Mouse (Mus musculus) embryonic stem cell, embryonic (primary cell): ENCODE results near the gene Pax6.

Experiments used
- CTCF ChIA-PET, 4 experiments: fragments of 300-600 bp in 2 of 4; fragments of 350-600 bp in 2 of 4; sonication (Branson Sonifier 250); formaldehyde crosslinking; loops; one replicate each; lab custom pipeline; 2022; ENCODE audit warnings: inconsistent platforms in 2 of 4; lab: Charles Lee
- POLR2A ChIA-PET, 4 experiments: fragments of 300-600 bp in 2 of 4; fragments of 350-600 bp in 2 of 4; sonication (Branson Sonifier 250); formaldehyde crosslinking; loops; one replicate each; lab custom pipeline; 2022; ENCODE audit warnings: antibody characterized with exemption in 4 of 4, inconsistent platforms in 1 of 4; lab: Charles Lee

The Pax6 gene

DNA sequence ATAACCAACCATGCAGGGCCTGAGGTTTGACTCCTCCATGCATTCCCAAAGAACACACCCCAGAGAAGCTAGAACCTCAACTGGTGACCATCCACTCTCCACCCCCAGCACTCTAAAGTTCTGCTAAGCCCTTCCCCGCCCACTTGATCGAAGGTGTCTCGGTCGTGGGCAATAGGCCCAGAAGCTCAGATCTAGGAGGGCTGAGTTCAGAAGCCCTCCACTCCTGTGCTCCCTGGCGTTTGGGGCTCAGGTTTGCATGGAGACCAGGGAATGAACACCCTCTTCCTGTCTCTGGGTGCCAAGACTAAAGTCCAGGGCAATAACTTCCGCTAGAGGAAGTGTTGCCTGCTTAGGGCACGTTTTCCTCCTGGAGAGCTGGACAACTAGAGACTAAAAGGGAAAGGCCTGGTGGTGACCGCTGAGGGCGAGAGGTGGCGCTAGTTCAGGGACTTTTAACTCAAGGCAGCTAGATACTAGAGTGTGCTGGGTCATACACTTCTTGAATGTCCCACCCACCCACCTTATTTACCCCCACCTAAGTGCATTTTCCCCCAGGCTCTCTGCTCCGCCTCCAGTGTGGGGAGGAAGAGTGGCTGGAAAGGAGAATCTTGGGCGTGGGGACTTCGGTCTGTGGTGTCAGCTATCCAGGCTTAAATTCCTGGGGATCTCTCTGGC, 18.8 kb downstream of the Pax6 start:
- POLR2A ChIA-PET, result interaction anchor here (0.5 to 3.6 kb wide), 12 partner anchors 9 to 671 kb away, joined by 3 to 25 read pairs (median 3); partner anchors contain the start of genes Eif3m (in 1 of the 4), Elp4 (in 1 of the 4) and Immp1l (in 1 of the 4)
- CTCF ChIA-PET, result interaction anchor here (0.6 to 2.6 kb wide), 14 partner anchors 10 to 394 kb away, joined by 3 to 20 read pairs (median 4); no protein-coding TSS in a partner anchor

DNA sequence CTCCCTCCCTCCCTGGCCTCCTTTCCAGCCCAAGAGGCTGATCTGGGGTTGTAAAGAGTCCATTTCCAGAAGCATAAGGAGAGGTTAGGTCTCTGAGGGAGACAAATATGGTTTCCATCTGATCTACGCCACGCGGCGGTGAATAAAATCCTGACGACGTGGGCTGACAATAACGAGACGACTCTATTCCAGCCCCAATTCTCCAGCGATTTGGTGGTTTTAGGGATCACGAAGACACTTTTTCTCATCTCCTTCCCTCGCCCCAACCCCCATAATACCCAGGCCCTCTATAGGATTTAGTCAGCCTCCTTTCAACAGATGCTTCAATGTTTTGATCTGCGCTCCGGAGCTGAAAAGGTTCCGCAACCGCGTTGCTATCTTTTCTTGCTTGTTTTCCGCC, 19.3 kb downstream of the Pax6 start:
- ChIA-PET POLR2A (interaction anchor here (0.5 to 3.6 kb wide), 11 partner anchors 10 to 686 kb away, joined by 3 to 25 read pairs (median 3); partner anchors contain the start of genes Eif3m (in 1 of the 4), Elp4 (in 1 of the 4), Immp1l (in 1 of the 4) and Pax6 (in 1 of the 4)), CTCF (interaction anchor here (0.6 to 2.6 kb wide), 10 partner anchors 10 to 394 kb away, joined by 3 to 20 read pairs (median 4); no protein-coding TSS in a partner anchor)

GRCm38 (mm10) chr2:105688436-105689303, 20.0 kb downstream of the Pax6 start:
- CTCF ChIA-PET, result interaction anchor here (0.6 to 2.6 kb wide), 8 partner anchors 11 to 393 kb away, joined by 3 to 20 read pairs (median 4); no protein-coding TSS in a partner anchor
- POLR2A ChIA-PET, result interaction anchor here in 3 of 4 experiments (0.5 to 3.6 kb wide), 15 partner anchors 10 to 685 kb away, joined by 3 to 25 read pairs (median 3); partner anchors contain the start of genes Elp4 (in 1 of the 3), Immp1l (in 1 of the 3) and Pax6 (in 1 of the 3)

DNA sequence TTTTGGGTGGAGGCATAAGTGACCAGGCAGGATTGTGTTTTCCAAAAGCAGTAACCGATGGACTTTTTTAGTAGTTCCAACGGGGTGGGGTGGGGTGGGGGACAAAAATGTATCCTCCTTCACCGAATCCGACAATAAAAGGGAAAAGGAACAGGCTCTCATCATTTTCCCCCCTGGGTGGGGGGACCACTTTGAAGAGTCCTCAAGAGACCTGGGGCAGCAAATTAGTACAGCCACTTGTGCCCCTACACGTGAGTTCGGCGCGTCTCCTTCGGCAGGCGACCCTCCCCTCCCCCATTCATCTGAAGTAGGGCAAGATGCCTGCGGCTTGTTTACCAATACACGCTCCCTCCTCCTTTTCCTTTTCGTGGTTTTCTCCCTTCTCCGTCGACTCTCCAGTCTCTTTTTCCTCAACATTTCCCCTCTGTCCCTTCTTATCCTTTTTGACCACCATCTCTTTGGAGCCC, 20.6 kb downstream of the Pax6 start:
- ChIA-PET POLR2A (interaction anchor here (0.6 to 3.6 kb wide), 7 partner anchors 10 to 81 kb away, joined by 3 to 25 read pairs (median 4); no protein-coding TSS in a partner anchor), CTCF (no interaction called here)

- CTCF ChIA-PET, result no interaction called here
These were observed 21.3 kb downstream of the Pax6 start for GRCm38 (mm10) chr2:105689771-105690639.

GRCm38 (mm10) chr2:105691296-105691695, 22.6 kb downstream of the Pax6 start:
- ChIA-PET POLR2A (interaction anchor here (0.6 to 2.1 kb wide), 7 partner anchors 9 to 295 kb away, joined by 3 to 12 read pairs (median 4); no protein-coding TSS in a partner anchor), CTCF (interaction anchor here in 2 of 4 experiments (0.7 to 0.8 kb wide), 3 partner anchors 15 to 75 kb away, joined by 3 to 8 read pairs (median 3); no protein-coding TSS in a partner anchor)

More at GRCm38 (mm10) chr2:105689771-105690639, 21.3 kb downstream of the Pax6 start:
- POLR2A ChIA-PET, result interaction anchor here in 3 of 4 experiments (0.6 to 3.6 kb wide), 8 partner anchors 13 to 23 kb away, joined by 3 to 25 read pairs (median 3); no protein-coding TSS in a partner anchor

DNA sequence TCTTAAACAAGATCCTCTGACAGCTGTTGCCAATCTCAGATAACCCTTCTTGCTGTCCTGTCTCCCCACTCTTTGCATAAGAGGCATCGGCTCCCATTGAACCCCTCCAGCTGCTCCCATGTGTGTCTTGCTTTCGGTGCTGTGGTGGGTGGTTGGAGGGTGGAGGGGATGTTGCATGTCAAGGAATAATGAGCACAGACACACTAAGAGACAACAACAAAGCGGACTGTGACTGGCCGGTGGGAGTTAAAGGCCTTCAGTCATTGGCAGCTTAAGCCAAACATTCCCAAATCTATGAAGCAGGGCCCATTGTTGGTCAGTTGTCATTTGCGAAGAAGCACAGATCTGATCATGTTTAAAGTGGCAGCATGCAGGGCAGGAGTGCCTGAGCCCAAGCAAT, 29.0 kb downstream of the Pax6 start:
- CTCF ChIA-PET, result no interaction called here
- POLR2A ChIA-PET, result interaction anchor here in 1 of 4 experiments (0.5 to 0.6 kb wide), 2 partner anchors 9 to 16 kb away, joined by 3 read pairs; no protein-coding TSS in a partner anchor

DNA sequence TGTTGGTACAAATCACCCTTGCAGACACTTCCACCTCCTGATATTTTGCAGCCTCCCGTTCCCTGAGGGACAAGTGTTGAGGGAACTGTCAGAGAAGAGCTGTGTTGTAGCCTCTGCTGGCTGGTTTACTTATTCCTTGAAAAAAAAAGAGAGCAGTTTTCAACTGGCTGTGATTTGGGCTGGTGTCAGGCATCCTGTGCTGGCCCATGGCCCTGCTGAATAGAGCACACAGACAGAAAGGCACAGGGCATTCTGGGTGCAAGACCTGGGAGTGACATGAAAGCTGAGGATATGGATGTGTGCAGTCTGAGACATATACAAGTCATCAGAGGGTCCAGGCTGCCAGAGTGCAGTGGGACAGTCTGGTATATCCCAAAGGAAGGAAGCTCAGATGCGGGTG, 29.9 kb downstream of the Pax6 start:
- ChIA-PET CTCF (no interaction called here), POLR2A (interaction anchor here in 1 of 4 experiments (0.5 to 0.7 kb wide), 2 partner anchors 10 to 302 kb away, joined by 3 read pairs; no protein-coding TSS in a partner anchor)

DNA sequence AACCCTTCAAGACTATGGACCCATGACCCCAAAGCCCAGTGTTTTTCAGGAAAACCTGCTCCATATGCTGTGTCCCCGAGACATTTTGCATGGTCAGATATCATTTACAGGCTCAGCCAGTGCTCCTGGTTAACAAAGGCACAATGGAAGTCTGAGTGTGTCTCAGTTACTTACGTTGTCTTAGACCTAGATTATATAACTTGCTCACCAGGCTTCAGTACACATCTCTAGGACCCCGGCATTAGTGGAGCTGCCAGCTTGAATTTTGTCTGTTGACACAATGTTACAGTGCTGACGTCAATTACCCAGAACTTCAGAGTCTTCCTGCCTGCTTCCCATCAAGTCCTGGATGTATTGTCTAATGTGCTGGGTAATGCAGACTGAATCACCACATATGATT, 33.1 kb downstream of the Pax6 start:
- ChIA-PET CTCF (no interaction called here), POLR2A (interaction anchor here in 1 of 4 experiments (0.6 kb wide), 1 partner anchor 1609 kb away, joined by 4 read pairs; no protein-coding TSS in a partner anchor)

- ChIA-PET POLR2A (no interaction called here), CTCF (no interaction called here)
These were observed 33.9 kb downstream of the Pax6 start for GRCm38 (mm10) chr2:105702586-105702985.

- POLR2A ChIA-PET, result interaction anchor here in 1 of 4 experiments (0.6 kb wide), 1 partner anchor 13 kb away, joined by 4 read pairs; no protein-coding TSS in a partner anchor
These were observed 36.6 kb downstream of the Pax6 start for GRCm38 (mm10) chr2:105705320-105705719.

DNA sequence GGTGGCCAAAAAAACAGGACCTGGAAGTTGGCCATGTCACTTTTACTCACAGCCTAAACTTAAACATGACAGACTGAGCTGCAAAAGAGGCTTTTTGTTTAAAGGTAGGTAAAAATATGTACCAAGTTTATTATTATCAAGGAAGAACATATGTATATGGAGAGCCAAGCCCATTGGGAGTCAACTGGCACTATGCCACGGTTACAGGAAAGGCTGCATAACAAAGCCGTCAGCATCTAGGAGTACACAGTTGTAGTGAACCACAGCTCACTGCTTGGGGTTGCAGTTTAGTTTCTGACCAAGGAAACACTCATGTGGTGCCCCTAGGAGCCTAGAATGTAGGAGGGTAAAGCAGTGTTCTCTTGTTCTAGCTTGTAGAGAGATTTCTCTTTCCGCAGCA, 40.4 kb downstream of the Pax6 start:
- ChIA-PET CTCF (interaction anchor here in 1 of 4 experiments (0.6 kb wide), 1 partner anchor 20 kb away, joined by 3 read pairs; no protein-coding TSS in a partner anchor), POLR2A (interaction anchor here in 1 of 4 experiments (1.0 kb wide), 1 partner anchor 15 kb away, joined by 3 read pairs; no protein-coding TSS in a partner anchor)

More at GRCm38 (mm10) chr2:105705320-105705719, 36.6 kb downstream of the Pax6 start:
- CTCF ChIA-PET, result no interaction called here

GRCm38 (mm10) chr2:105710511-105710910, 41.8 kb downstream of the Pax6 start:
- POLR2A ChIA-PET, result interaction anchor here in 1 of 4 experiments (0.7 kb wide), 1 partner anchor 135 kb away, joined by 3 read pairs; no protein-coding TSS in a partner anchor
- CTCF ChIA-PET, result no interaction called here

GRCm38 (mm10) chr2:105715409-105716115, 46.9 kb downstream of the Pax6 start:
- ChIA-PET POLR2A (no interaction called here), CTCF (interaction anchor here in 1 of 4 experiments (0.6 kb wide), 1 partner anchor 38 kb away, joined by 4 read pairs; no protein-coding TSS in a partner anchor)

- CTCF ChIA-PET, result no interaction called here
- POLR2A ChIA-PET, result no interaction called here
These were observed 58.0 kb downstream of the Pax6 start for GRCm38 (mm10) chr2:105726657-105727056.

- POLR2A ChIA-PET, result no interaction called here
- CTCF ChIA-PET, result interaction anchor here in 1 of 4 experiments (0.7 kb wide), 1 partner anchor 203 kb away, joined by 3 read pairs; no protein-coding TSS in a partner anchor
These were observed 62.0 kb downstream of the Pax6 start for GRCm38 (mm10) chr2:105730704-105731103.
